Mouse (Mus musculus) urinary bladder, postnatal 14 days (tissue): ENCODE data around the gene Apol11a.
"Not testable (repeated sequence)": the region's sequence is repeated elsewhere in the genome, so short reads cannot be mapped to it uniquely, and the experiment has no call there.

Experiments used
- DNase-seq: peaks from one replicate; pipeline ENCODE4 v3.0.0; 2021; ENCODE audit warnings: low spot score

The Apol11a gene

GRCm38 (mm10) chr15:77507966-77508365 is at the start of gene Apol11a:
TSS of gene Apol11a (plus strand) at chr15:77508271.
- not testable (repeated sequence) for DNase-seq

- not testable (repeated sequence) for DNase-seq
Measured at GRCm38 (mm10) chr15:77474699-77475390, 33.2 kb upstream of the Apol11a start.

GRCm38 (mm10) chr15:77476693-77477092 is 31.4 kb upstream of the Apol11a start, which contains the start of gene Apol10a:
TSS of gene Apol10a (plus strand) at chr15:77477047.
- not testable (repeated sequence) for DNase-seq

GRCm38 (mm10) chr15:77482140-77482794 is 25.8 kb upstream of the Apol11a start:
- DNase-seq, result no peak

GRCm38 (mm10) chr15:77493181-77493580 is 14.9 kb upstream of the Apol11a start:
- not testable (repeated sequence) for DNase-seq

- not testable (repeated sequence) for DNase-seq
Measured at GRCm38 (mm10) chr15:77494694-77495093, 13.4 kb upstream of the Apol11a start.

GRCm38 (mm10) chr15:77520596-77520995 is 12.5 kb downstream of the Apol11a start:
- not testable (repeated sequence) for DNase-seq

- peak; percentile 61 for DNase-seq
Measured at GRCm38 (mm10) chr15:77523186-77523843, 15.2 kb downstream of the Apol11a start.

- no peak for DNase-seq
Measured at GRCm38 (mm10) chr15:77533216-77533615, 25.1 kb downstream of the Apol11a start, which contains the start of gene Apol7c. TSS of gene Apol7c (minus strand) at chr15:77533316.

GRCm38 (mm10) chr15:77539221-77539620 is 31.1 kb downstream of the Apol11a start:
- DNase-seq, result not testable (repeated sequence)

GRCm38 (mm10) chr15:77561792-77562191 is 53.7 kb downstream of the Apol11a start, which contains the start of gene 1700025B11Rik:
TSS of gene 1700025B11Rik (minus strand) at chr15:77561892.
- DNase-seq, result no peak

- no peak for DNase-seq
Measured at GRCm38 (mm10) chr15:77563219-77563618, 55.1 kb downstream of the Apol11a start.
